Mouse (Mus musculus) lung, postnatal 25 days (tissue): ENCODE data around the gene Cdsn.

Experiments
- DNase-seq: peaks from one replicate; pipeline ENCODE4 v3.0.0; 2022; ENCODE audit warnings: low spot score

The Cdsn gene

DNA sequence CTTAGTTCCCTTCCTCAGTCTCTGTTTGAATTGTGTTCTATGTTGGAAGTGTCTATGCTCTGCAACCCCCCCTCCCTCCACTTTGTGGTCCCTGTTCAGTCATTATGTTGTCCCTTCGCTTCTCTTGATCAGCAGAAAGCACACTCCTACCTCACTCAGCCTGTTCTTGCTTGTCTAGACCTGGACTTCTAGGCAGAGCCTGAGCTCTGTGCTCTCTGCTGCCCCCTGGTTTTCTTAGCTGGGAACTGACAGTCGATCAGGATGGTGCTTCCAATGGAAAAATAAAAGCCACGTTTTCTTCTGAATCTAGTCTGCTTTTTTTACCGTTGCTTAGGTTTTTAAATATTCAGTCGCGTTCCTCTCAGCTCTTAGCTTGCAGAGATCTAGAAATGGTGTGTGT is 17.6 kb upstream of the Cdsn start:
- DNase-seq, result peak; percentile 70

DNA sequence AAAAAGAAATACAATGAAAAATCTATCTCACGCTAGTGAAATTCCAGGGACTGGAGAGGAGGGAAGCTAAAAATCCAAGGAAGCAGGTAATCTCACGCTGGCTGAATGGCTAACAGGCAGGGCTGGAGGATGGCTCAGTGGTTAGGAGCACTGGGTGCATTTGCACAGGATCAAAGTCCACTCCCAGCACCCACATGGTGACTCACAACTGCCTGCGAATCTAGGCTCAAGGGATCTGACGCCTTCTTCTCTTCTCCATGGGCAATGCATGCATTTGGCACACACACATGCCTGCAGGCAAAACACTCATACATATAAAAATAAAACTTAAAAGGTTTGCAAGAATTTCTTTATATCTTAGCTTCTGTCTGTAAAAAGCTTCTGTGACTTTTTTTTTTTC is 14.5 kb upstream of the Cdsn start:
- DNase-seq, result no peak

DNA sequence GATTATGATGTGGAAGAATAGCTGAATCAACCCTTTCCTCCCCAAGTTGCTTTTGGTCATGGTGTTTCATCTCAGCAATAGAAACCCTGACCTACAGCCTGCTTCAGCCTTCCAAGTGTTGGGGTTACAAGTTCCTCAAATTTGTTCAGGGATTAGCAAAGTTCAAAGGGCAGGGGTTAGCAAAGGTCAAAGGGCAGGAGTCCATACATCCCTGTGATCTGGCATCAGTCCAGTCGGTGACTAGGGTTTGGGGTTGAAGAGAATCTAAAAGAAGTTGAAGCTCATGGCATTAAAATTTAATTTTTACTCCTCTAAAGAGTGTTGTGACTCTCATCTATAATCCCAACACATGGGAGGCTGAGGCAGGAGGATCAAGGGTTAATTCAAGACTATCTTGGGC is 13.5 kb upstream of the Cdsn start:
- DNase-seq, result no peak

DNA sequence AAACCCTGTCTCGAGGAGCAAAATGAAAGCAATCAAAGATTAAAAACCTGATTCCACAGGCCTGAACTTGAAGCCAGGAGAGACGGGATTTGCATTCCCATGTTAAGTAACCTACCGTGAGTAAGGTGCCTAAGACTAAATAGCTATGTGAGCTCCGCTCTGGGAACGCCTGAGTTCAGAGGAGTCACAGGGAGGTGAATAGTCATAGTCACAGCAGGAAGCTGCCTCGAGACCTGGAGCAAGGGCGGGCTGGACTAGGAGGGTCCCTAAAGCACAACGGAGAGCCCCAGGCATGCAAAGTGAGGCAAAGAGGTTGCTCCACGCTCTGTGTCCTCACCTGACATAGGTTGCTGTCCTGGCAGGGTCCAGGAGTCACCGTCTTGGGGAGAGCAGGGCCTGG is 12.4 kb upstream of the Cdsn start:
- no peak for DNase-seq

DNA sequence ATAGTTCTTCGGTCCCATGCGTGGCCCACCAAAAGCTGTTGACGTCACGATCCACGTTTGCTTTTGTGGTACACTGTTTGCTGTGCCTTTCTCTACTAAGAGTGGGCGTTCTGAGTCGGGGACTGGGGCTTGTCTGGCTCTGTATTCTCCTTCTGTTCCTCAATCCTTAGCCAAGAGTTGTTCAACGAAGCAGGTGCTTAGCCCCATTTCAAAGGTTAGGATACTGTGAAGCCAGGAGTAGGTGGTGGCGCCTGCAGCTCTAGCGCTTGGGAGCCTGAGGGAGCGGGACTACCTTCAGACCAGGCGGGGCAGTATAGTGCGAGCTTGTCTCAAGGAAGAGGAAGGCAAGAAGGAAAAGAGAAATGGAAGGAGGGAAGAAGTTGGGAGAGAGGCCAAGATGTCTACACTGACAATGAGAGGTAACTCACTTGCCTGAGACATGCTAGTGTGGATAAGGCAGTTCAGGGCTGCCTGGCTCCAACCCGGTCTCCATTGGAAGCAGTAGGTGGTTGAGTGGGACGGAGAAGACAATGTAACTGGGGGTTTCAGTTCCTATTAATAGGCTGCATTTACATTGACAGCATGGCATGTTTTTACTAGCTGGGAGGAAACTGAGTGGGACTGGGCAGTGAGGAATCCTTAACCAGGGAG is 9.0 kb upstream of the Cdsn start:
- no peak for DNase-seq

DNA sequence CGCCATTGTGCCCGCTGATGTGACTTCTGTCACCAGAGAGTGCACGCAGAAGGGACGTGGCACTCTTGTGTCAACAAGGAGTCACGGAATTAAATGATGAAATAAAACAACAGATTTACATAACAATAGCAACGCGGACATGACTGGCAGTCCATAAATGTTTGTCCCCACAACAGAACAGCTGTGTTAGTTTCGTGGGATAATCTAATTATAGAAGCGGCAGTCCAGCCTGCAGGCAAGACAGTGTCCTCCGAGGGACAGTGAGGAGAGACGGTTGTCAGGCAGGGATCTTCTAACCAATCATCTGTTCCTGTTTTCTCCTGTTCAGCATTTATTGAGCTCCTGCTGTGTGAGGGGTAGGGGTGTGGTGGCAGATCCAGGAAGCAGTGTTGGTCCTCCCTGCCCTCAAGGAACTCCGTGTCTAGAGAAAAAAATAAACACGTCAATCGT is 8.5 kb upstream of the Cdsn start:
- no peak for DNase-seq

DNA sequence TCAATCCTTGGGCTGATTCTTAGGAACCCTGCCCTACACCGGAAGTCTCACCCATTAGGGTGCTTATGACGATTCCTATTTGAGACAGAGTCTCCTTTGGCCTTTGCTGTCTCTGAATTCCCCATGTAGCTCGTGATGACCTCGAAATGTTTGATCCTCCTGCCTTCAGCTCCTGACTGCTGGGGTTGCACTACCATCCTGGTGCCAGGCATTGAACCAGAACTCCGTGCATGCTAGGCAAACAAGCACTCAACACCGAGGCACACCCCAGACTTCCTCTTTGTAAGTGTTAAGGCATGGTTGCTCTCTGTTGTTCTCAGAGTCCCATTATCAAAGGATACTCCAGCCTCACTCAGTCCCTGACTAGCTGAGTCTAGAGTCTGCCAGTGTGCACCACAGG is 7.9 kb upstream of the Cdsn start:
- no peak for DNase-seq

DNA sequence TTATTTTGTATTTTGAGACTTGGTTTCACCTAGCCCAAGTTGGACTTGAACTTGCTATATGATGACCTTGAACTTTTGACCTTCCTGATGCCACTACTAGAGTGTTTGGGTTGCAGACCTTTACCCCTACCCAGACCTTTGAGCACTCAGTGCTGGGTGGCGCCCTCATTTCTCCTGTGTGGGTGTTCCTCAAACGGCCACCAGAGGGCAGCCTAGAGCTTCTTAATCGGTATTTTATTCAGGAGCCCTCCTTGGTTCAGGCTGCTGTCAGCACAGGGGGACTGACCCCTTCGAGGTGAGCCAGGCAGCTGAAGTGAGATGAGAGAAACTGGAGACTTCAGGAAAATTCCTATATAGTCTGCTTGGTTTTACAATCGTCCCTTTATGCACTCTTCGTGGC is 7.2 kb upstream of the Cdsn start:
- DNase-seq, result peak; percentile 25

DNA sequence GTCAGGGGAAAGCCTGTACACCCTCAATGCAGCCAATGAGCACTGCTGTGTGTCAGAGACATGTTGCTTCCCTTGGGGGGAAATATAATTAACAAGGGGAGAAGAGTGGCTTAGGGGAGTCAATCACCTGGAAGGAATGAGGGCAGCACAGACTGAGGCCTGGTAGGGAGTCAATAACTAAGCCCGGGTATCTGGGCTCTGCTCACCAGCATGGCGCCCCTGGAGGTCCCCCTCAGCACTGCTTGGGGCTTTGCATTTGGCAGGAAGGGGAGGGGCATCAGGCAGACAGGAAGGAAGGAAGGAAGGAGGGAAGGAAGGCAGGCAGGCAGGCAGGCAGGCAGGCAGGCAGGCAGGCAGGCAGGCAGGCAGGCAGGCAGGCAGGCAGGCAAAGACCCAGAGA is 4.5 kb upstream of the Cdsn start:
- no peak for DNase-seq

DNA sequence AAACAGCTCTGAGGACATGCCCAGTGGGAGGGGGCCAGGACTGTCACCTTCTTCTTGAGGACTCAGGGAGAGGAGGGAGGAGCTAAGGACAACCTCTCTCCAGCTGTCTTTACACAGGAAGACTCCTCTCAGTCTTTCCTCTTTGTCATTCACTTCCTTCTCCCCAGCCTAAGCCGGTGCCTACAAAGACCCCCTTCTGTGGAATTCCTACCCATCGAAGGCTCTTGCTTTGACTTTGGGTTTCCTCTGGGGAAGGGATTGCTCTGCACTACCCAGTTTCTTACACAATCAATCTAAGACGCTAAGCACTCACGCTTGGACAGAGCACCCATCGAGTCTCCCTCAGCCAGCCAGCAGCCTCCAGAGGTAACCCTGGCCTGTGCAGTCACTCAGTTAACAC is 3.3 kb upstream of the Cdsn start:
- no peak for DNase-seq

DNA sequence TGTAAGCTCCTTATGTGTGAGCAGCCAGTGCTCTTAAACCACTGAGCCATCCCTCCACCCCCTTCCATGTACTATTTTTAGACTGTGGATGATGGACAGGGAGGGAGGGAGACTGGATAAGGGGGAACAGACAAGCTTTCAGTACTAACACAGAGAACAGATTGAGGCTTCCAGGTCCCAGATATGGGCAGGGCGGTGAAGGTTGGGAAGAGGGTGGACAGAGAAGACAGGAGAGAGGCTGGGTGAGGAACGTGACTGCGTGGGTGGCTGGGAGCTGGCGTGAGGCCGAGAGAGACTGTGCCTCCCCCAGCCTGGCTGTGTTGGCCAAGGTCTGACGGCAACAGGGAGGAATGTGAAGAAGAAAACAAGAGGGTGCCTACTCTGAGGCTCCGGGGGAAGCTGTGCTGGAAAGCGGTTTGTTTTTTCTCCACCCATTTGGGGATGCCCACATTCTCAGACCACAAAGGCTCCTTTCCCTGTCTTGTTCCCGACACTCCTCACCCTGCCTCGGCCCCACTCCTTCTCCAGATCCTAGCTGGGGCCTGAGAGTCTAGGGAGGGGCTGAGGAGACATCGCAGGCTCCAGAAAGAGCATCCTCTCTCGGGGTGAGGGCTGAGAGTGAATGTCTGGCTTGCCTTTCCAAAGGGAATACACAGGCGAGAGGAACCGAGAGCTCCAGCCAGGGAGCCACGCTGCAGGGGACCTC is 2.3 kb upstream of the Cdsn start:
- DNase-seq, result peak; percentile 76

DNA sequence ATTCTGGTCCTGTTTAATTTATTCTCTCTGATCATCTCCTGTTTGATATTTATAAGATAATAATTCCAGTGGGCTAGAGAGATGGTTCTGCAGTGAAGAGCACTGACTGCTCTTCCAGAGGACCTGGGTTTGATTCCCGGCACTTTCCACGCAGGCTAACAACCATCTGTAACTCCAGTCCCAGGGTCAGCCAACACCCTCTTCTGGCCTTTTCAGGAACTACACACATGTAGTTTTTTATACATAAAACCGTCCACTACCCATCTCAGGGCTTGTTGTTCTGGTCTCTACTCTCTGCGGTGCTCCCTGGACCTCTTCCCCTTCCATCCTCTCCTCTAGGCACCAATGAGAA is 1.8 kb upstream of the Cdsn start:
- DNase-seq, result no peak

DNA sequence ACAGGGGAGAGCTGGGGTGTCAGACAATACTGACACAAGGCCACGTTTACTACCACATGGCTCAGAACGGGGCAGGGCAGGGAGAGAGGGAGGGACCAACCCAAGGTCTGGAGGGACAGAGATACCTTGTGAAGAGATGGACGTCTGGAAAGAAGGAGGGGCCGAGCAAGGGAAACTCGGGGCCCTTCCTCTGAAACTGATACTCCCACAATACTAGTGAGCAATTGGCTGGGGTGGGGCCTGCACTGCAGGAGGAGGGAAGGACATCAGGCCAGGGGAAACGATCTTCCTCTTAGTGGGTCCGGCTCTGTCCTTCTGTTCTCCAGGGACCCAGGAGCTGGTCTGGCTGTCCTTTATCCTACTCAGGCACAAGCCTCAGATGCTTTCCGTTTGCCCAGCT is 1.1 kb upstream of the Cdsn start:
- DNase-seq, result no peak

DNA sequence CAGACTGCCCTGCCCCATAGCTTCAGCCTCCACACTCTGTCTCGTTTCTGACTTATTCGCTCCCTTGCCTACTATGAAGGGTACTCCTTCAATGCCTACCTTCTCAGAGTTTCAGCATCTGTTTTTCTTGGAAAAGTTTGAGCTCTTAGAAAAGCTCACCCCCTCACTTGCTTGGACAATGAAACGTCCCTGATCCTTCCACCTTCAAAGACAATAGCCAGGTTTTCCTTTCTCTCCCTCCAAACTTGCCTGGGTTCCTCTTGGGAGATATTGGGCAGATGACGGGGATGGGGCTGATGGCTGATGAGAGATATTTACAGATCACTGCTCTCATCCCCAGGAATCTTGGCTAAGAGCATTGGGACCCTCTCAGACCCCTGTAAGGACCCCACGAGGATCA is 2.4 kb downstream of the Cdsn start:
- no peak for DNase-seq

DNA sequence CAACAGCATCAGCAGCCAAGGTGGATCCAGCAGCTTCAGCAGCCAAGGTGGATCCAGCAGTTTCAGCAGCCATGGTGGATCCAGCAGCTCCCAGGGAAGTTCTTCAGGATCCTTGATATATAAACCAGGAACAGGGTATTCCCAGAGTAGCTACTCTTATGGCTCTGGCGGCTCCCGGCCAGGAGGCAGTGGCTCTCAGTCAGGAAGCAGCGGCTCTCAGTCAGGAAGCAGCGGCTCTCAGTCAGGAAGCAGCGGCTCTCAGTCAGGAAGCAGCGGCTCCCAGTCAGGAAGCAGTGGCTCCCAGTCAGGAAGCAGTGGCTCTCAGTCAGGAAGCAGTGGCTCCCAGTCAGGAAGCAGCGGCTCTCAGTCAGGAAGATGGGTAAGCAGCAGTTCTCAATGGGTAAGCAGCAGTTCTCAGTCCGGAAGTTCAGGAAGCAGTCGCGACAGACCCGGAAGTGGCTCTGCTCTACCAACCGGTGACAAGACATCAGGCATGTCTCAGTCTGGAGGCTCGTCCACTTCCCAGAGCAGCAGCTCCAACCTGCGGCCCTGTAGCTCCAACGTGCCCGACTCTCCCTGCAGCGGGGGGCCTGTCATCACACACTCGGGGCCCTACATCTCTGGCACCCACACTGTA is 3.0 kb downstream of the Cdsn start:
- DNase-seq, result no peak

DNA sequence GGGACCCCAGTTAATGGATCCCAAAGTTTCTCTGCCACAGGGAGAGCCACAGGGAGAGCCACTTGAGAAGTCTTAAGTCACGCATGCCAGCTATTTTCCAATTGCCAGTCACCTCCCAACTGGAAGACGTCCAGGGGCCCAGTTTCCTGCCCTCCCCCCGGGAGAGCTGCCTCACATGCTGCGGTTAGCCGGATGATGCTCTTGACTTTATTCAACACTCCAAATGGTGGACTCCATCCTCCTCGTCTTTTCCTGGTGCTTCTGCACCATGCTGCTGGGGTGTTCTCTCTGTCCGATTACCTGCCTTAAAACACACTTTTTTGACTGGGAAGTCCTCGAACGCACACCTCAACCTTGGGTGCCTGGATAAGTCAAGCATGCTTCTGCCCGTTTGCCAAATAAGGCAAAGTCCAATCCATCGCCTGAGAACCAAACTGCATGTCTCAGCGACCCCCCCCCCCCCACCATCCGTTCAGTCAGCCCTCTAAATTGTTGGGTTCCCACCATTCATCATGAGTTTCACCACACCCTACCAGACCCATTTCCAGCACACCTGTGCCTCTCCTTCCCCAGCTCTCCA is 4.3 kb downstream of the Cdsn start:
- no peak for DNase-seq

DNA sequence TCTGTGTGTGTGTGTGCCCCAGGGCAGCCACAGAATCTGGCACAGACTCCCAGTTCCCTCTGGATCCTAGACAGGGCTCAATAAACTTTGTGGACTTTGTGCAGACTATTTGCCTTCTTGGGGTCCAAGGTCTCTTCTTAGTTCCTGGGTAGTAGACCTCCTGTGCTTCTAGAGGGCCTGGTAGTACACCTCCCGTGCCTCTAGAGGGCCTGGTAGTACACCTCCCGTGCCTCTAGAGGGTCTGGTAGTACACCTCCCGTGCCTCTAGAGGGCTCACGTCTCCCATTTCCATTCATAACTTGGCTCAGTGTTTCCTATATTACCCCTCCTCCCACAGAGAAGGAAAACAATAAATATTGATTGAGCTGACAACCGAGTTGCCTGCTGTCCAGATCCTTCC is 4.9 kb downstream of the Cdsn start:
- DNase-seq, result peak; percentile 53

DNA sequence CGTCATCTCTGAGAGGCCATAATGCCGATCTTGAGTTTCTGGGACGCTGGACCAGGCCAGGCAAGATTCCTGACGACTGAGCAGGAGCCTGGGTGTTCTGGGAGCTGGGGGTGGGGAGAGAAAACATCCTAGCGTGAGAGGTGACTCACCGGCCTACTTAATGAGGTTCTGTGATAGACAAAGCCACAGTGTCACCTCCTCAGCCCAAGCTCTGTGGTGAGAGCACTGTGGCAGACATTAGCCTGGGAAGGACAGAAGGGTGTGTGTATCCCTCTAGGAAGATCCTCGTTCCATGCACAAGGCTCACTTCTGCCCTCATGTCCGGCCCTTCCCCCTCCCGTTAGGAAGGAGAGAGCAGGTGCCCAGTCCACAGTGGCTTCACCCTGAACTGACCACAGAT is 5.4 kb downstream of the Cdsn start:
- no peak for DNase-seq

DNA sequence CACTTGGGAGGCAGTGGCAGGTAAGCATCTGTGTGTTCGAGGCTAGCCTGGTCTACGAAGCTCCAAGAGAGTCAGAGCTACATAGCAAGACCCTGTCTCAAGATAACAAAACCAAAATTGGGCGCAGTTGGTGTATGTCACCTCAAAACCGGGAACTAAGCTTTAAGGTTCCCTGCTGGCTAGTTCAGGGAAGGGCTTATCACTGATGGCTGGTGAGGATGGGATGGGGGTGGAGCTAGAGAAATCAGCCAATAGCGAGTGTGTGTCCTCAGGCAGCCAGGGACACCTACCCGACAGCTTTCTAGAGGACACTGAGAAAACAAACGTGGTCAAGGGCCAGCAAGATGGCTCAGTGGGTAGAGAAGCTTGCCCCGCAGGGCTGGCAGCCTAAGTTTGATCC is 6.3 kb downstream of the Cdsn start:
- no peak for DNase-seq

DNA sequence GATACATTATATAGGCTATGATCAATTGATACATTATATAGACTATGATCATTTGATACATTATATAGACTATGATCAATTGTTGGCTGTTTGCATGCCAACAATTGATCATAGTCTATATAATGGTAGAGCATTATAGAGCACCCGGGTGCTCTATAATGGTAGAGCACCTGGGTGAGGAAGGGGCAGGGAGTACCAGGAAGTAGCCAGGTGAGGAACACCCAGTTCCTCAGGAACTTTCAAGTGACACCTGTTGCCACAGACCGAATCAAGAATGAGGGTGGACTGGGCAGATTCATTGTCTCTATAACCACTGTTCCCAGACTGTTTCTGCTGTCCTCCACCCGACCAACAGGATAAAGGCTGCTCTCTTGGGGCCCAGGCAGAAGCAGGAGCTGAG is 15.2 kb downstream of the Cdsn start, which contains the start of gene 2300002M23Rik:
TSS of gene 2300002M23Rik (plus strand) at position 301 of the 400 bp plus-strand sequence.
- no peak for DNase-seq

DNA sequence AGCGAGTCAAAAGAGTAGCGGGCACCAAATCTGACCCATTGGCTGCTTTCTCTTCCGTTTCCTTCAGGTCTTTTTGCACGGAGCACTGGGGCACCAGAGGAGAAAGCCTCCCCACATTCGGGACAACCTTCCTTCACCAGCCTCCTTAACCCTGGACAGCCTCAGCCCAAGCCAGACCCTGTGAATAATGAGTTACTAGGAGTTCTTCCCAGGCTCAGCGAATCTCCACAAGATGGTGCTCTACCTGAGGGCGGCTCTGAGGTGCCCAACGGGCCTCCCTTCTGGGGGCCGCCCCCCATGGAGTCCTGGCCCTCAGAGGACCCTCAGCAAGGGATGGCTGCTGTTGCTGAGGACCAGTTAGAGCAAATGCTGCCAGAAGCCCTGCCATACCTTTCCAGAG is 15.8 kb downstream of the Cdsn start:
- DNase-seq, result no peak

DNA sequence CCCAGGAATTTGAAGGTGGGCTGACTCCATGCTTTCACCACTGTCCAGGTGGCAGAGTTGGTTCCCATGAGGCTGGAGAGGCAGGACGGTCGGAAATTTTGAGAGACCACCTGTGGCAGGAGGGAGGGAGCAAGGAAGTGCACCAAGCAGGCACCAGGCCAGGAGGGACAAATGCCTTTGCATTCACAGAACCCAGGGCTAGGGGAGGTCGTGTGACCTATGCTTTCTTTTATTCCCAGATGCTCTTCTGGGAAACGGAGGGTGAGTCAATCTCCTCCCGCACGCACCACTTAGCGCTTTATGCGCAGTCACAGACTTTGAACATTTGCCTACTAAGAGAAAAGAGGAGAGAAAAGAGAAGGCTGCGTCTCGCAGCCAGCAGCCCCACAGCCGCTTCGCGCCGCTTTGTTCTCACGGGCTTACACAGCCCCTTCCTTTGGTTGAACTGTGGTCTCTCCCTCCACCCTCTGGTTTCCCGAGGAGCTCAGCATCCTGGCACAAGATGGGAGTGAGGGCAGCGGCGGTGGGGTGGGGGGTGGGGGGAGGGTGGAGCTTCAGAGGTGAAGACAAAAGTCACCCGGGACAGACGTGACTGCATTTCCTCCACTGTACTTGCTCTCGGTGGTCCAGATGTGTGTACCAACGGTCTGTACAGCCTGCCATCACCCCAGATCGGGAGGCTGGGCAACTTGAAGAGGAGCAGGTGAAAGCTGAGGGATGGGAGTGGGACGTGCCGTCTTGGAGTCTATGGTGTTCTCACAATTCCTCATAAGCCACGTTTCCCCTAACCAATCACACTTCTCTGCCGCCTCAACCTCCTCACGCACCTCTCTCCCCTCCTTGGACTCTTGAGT is 17.4 kb downstream of the Cdsn start:
- DNase-seq, result no peak
